Mouse (Mus musculus) ES-Bruce4 (cell line): Measurements from ENCODE around the gene Arglu1.

Experiments
- CTCF ChIP-seq: IDR thresholded peaks from one replicate; pipeline ENCODE4 v1.8.1; 2011; ENCODE audit warnings: low read depth, low read length
- EP300 ChIP-seq: IDR thresholded peaks from 2 replicates; pipeline ENCODE4 v1.6.1; 2011; ENCODE audit warnings: low read depth, low read length; ENCODE audit not compliant: insufficient read depth
- POLR2A ChIP-seq: IDR thresholded peaks from one replicate; pipeline ENCODE4 v1.8.1; 2011; ENCODE audit warnings: low read length; ENCODE audit not compliant: insufficient read depth

- no peak for TF ChIP-seq POLR2A
- no peak for TF ChIP-seq CTCF
- TF ChIP-seq EP300: no peak
Observed at GRCm38 (mm10) chr8:8728643-8729042, 38.3 kb upstream of the Arglu1 start.
